Mouse (Mus musculus) gastrocnemius, postnatal 36 days (tissue): Measurements from ENCODE around the gene Bbip1. TPM values are rescaled to one million over a fixed set of nuclear protein-coding genes. Genes with fewer than 3 reads are reported as not detected.
"Not testable (repeated sequence)": the region's sequence is repeated elsewhere in the genome, so short reads cannot be mapped to it uniquely, and the experiment has no call there.

Source experiments
- DNase-seq, 2 experiments: peaks; one replicate each; pipeline ENCODE4 v3.0.0; 2022
- intact Hi-C: fragments of 180-260 bp; cut with DNase I; formaldehyde crosslinking; loops from one replicate; pipeline ENCODE4 v1.15.1; 2025
- long read RNA-seq, 2 experiments: library from polyadenylated mRNA; stranded (forward); transcript quantifications; one replicate each; pipeline ENCODE4 v2.0.0; 2021
- total RNA-seq, 2 experiments: library from RNA; stranded (reverse); gene quantifications; 2 replicates each; pipeline ENCODE4 v1.2.3; 2021

The Bbip1 gene
- total RNA-seq = 10 to 100 TPM; 31.2 to 32.1 TPM
- long read RNA-seq, experiment 1, transcript Bbip1-206 (4 exons, 662 nt) = major isoform, 36 of 77 reads
- long read RNA-seq, experiment 1, partial matches to known transcripts = 33 of 77 reads
- long read RNA-seq, experiment 1, other reads (novel, unspliced or antisense) = 3 of 77 reads
- long read RNA-seq, experiment 2, transcript Bbip1-206 (4 exons, 662 nt) = major isoform, 51 of 101 reads
- long read RNA-seq, experiment 2, partial matches to known transcripts = 38 of 101 reads
- long read RNA-seq, experiment 2, other reads (novel, unspliced or antisense) = 8 of 101 reads

DNA sequence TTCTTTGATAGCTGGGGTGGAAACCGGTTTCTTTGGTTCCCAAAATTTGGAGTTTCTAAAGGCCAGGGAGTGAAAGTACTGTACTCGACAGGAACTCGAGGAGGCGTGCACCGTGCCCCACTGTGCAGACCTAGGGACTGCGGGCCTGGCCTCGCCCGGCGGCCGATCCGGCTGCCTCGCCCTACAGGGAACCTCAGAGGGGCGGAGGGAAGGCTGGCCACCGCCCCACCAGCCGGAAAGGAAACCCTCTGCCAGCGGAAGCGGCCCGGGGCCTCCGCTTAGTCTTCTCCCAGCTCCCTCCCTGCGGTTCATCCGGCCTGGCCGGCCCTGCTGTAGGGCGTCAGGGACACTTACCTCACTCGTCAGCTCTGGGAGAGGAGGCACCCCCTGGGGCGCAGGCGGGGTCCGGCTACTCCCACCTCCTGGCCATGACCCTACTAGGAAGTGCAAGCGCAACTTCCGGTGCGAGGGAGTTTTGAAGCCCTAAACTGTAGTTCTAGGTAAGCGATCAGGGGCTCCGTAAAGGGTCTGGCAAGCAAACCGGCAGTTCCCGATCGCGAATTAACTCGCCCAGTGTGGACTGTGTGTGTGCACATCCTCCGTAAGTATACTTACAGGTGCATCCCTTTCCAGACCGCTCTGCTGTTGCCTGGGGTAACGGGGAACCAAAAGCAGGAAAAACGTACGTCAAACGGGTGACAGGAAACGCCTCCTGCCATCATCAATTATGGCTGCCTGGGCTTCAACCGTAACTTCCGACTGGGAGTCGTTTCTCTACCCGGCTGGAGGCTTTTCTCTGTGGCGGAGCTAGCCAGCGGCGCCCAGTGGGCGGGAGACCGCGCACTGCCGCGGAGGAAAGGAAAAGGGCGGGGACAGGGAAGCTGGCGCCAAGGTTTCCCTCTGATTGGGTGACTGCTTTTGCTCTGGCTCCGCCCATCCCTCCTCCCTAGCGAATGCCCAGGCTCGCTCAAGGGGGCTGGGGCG is at the start of gene Bbip1, which contains the start of gene Shoc2:
Gene Bbip1, minus strand, starts transcription at position 826 of the 984 bp plus-strand sequence.
Gene Shoc2, plus strand, starts transcription at position 505 of the 984 bp plus-strand sequence.
- peak; percentile 96 to 99 for DNase-seq
- intact Hi-C loops = no loop called here

DNA sequence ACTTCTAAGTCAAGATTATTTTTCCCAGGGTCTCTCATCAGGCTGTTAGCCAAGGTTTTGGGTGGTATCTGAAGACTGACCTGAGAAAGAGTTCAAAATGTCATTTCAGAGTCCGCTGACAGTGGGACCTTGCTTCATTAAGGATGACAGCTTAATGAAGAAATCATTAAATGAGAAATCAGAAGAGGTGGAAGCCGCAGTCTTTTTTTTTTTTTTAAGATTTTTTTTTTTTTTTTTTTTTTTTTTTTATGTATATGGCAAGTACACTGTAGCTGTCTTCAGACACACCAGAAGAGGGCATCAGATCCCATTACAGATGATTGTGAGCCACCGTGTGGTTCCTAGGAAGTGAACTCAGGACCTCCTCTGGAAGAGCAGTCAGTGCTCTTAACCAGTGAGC is 49.4 kb upstream of the Bbip1 start:
- DNase-seq = no peak
- intact Hi-C loops = no loop called here

DNA sequence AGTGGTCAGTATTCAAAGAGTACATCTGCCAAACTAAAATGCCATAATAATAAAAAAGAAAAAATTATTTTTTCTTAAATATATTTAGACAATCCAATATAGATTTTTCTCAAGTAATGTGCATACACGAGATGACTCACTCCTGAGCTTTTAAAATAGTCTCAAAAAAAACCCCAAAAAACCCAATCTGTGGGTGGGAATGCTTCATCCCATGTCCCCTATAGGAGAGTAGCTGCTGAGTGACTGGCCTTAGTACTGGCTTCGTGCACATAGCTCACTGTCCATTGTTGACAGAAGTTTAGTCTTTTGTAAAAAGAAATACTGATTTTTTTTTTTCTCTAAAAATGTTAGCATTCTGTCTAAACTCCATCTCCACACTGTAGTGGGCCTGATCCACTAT is 46.1 kb upstream of the Bbip1 start:
- intact Hi-C loops = no loop called here
- no peak for DNase-seq

DNA sequence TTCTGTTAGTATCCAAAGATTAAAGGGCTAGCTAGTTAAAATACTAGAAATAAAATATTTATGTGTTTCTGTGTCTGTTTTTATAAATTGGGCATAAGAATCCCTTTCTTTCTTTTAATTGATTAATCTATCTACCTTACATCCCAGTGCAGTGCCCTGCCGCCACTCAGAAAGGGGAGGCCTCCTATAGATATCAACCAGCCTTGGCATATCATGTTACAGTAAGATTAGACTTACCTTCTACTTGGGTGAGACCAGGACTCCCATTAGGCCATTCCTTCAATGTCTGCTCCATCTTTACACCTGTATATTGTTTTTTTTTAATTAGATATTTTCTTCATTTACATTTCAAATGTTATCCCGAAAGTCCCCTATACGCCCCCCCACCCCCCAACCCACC is 40.2 kb upstream of the Bbip1 start:
- intact Hi-C loops = no loop called here

DNA sequence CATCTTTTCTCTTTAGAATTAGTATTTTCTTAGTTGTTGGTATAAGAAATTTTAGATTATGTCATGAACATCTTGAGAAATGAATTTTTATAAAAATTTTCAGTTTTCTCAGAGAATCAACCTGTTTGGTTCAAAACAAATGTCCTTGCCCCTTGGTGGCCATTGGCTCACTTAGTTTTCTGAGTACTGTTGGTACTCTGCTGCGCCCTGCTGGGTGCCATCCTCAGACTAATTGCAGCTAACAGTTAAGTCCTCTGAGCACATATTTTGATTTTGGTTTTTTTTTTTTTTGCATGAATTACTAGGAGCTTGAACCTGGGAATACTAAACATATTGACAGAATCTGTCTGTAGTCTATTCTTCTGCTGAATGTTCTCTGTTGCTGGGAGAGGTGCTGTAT is 38.9 kb upstream of the Bbip1 start:
- intact Hi-C loops = no loop called here
- DNase-seq = no peak

More for the DNA sequence above, 40.2 kb upstream of the Bbip1 start:
- no peak for DNase-seq

DNA sequence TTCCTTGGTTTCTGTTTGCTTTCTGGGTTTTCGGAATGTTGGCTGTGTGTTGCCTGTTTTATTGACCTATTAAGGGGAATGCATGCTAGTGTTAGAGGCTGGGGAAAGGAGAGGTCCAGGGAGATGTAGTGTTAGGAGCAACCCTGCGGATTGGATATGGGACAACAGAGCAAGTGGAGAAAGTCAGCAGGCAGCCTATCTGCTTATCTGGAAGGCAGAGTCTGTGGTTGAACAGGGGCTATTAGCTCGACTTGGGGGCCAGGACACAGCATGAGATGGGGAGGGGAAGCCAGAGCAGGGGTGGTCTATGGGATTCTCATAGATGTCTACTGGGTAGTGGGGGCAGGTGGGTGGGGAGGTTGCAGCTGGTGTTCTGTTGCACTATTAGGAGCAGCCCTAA is 37.6 kb upstream of the Bbip1 start:
- intact Hi-C loops = no loop called here
- DNase-seq = no peak

DNA sequence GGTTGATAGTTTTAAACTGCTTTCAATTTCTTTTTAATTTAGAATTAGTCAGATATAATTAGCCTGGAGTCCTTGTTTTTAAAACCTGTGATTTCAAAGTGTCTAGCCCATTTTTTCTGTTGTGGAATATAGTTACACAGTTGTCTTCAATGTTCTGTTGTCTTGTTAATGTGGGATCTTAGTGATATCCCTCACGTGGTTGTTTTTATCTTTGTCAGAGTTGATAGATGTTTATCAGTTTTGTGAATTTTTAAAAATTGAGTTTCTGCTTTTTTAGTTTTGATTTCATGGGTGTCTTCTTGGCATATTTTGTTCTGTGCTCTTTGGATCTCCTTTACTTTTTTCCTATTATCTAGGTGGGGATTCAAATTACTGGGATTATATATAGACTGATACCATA is 29.2 kb upstream of the Bbip1 start:
- intact Hi-C loops = no loop called here
- DNase-seq = no peak

DNA sequence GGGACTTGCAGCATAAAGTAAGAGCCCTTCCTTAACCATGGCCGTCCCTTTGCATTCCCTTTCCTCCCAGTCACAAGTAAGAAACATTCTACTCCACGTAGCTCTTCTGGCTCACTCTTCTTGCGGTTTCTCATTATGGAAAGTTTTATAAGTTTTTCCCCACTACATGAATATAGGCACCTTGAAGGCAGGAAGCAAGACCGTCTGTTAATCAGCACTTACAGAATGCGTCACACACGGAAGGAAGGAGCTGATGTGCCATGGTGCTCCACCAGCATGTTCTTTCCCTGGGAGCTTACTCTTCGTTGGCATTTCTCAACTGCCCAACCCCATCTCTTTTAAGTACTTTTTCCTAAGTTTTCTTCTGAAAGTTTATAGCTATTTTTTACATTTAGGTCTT is 27.5 kb upstream of the Bbip1 start:
- no peak for DNase-seq
- intact Hi-C loops = no loop called here

DNA sequence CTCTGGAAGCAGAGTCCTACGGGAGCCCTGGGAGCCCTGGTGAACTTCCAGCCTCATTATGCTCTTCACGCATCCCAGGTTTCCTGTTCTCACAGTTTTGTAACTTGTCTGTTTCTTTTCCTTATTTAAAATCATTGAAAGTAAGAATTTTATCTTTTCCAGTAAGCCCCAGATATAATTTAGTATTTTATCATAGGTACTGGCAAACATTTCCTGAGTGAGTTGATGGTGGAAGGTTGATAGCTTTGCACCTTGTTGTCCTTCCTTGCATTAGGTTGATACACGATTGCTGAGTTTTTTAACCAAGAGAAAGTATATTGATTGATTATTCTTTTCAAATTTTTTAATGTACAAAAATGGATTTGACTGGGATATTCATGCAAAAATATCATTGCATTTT is 24.8 kb upstream of the Bbip1 start:
- DNase-seq = no peak
- intact Hi-C loops = no loop called here

DNA sequence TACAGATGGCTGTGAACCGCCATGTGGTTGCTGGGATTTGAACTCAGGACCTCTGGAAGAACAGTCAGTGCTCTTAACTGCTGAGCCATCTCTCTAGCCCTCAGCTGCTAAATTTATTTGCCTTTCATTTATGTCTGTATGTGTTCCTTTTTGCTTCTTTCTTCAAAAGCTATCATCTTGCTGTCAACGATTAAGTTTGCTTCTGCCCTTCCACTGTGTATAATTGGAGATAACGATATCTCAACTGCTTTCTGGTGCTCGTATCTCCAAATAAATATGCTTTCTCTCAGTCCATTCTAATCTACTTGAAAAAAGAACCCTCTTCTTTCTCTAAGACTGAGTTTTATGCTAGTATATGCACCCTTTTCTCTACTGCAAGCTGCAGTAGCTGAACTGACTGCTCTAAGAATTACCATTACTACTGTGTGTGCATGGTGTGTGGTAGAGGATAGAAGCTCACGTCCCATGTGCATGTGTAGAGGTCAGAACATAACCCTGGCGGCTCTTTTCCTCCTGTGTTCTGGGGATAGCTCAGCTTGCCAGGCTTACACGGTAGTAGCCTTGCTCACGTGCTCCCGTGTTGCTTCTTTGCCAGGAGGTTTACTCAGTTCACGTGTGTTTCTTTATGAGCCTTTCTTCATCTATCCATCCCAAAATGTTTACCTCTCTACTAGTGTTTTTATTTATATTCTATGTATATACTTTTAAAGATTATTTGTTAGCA is 20.6 kb upstream of the Bbip1 start:
- no peak for DNase-seq
- intact Hi-C loops = no loop called here

DNA sequence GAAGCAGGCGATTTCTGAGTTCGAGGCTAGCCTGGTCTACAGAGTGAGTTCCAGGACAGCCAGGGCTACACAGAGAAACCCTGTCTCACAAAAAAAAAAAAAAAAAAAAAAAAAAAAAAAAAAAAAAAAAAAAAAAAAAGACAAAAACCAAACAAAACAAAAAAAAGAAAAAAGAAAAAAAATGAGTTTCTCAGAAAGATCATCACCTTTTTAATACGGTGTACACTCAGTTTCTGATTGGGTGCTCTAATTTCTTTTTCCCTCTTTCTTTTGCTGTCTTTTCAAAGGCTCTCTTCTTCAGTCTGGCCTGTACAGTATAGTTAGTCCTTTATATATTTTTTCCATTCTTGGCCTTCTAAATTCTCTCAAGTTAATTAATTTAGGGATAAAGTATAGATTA is 19.9 kb upstream of the Bbip1 start:
- DNase-seq, intact Hi-C loops: not testable (repeated sequence)

DNA sequence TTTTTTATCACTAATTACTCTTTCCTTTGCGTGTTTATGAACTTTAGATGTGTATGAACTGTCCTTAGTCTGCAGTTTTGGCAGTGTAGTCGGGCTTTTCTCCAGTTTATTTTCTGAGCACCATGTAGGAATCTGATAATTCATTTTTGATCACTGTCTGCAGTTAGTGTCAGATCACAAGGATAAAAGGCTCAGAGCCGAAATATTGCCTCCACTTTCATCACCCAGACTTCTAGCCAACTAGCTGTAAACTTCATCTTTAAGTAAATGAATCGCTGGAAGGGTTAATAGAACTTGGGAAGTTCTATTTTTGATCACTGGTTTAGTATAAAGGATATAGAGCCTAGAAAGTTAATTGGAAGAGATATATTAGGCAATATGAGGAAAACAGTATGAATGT is 18.1 kb upstream of the Bbip1 start:
- intact Hi-C loops = no loop called here
- no peak for DNase-seq

DNA sequence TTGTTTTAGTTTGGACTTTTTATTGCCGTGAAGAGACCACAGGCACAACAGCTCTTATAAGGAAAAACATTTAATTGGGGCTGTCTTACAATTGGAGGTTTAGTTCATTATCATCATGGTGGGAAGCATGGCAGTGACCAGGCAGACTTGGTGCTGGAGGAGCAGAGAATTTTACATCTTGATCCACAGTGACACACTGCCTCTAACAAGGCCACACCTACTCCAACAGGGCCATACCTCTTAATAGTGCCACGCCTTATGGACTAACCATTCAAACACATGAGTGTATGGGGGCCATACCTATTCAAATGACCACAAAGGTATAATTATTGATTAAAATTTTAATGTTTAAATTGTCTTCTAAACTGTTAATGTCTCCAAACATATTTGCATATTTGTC is 13.1 kb upstream of the Bbip1 start:
- intact Hi-C loops = no loop called here
- no peak for DNase-seq

DNA sequence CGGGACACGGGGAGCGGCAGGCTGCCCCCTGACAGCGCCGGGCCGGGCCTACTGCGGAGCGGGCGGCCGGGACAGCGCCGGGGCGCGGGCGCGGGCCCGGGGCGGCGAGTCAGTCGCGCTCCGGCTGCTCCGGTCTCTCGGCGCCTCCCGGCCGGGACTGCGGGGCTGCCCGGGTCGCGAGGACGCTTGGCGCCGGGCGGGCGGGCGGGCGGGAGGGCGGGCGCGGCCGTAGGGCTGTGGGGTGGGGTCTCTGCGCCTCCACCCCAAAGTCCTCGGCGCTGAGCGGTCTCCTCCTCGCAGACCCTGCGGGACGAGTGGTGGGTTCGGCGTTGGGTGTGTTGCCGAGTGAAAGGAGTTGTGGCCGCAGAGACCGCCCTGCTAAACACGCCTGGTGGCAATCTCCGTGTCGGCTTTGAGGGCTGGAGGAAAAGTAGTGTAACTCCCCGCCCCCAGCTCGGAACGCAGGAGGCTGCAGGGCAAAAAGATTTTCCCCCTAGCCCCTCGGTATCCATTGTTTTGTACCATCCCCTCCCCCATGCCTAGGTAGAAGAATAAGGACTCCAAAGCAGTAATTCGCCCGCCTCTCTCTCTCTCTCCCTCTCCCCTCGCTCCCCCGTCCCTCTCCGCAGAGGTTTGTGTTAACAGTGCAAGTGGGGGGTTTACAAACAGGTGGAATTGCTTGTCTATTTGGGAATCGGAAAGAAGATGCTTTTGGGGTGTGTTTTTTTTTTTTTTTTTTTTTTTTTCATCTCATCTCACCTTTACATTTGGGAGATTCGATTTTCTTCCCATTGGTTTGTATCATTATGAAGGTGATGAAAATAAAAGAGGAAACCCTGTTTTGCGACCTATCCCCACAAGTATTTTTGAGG is 980 bp upstream of the Bbip1 start:
- intact Hi-C loops = no loop called here
- DNase-seq = peak; percentile 13 to 37

DNA sequence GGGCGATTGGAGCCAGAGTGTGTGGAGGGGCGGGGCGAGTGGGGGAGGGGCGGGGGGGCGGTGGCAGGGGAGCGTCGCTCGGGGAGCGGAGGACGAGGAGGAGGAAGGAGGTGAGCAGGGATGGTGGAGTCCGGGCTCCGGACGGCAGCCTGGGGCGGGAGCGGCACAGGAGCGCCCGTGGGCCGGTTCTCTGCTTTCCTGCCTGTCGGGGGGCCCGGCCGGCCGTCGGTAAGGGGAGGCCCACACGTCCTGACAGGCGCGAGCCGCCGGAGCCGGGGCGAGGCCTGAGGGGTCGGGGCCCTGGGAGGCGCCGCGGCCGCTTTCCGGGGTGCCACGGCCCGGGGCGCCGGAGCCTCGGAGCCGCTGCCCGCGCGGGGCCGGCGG is 351 bp upstream of the Bbip1 start:
- intact Hi-C loops = no loop called here

DNA sequence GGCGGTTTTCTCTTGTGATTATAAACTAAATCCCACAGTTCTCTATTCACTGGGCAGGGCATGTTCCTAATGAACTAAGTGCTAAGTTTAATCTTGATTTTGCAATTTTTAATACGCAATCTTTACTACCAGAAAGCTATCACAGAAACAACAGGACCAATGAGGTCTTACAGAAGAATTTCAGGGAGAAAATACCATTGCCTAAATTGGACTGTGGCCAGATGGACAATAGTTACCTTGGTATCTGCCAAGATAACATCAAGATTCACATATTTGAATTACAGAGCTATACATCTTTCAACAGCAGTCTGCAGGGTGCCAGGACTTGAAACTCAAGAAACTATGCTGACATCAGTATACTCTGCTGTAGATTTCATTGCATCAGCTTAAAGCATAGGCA is 2.1 kb downstream of the Bbip1 start:
- no peak for DNase-seq
- intact Hi-C loops = no loop called here

More for the DNA sequence above, 351 bp upstream of the Bbip1 start:
- no peak for DNase-seq

DNA sequence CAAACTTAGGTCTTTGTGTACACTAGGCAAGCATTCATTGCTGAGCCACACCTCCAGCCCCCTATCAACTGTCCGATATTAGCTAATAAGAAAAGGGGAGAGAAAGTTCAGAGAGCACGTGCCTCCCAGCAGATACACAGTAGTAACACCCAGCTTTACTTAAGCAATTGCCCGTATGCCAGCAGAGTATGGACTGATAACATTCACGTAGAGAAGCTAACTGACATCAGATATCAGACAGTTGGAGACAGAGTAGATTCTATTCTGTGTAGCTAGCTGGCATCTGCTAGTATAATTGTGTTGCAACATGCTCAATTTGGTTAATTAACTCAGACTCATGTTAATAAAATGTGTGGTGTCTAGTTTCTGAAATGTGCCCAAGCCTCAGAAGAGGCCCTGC is 3.3 kb downstream of the Bbip1 start:
- intact Hi-C loops = no loop called here

DNA sequence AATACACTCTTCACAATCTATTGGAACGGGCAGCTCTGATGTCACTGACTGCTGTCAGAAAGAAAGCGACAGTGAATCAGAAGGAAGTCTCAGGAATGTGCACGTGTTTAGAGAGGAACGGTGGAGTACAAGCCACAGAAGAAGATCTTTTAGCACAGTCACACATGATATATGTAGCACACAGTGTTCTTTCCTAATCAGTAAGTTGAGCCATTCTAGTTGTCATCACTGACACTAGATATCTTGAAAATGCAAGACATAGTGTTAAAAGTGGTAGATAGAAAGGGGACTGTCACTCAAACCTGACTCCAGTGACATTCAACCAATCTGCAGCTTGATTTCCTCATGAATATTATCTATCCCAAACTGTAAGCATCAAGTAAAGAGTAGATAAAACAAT is 5.0 kb downstream of the Bbip1 start:
- no peak for DNase-seq
- intact Hi-C loops = no loop called here

More for the DNA sequence above, 3.3 kb downstream of the Bbip1 start:
- no peak for DNase-seq

DNA sequence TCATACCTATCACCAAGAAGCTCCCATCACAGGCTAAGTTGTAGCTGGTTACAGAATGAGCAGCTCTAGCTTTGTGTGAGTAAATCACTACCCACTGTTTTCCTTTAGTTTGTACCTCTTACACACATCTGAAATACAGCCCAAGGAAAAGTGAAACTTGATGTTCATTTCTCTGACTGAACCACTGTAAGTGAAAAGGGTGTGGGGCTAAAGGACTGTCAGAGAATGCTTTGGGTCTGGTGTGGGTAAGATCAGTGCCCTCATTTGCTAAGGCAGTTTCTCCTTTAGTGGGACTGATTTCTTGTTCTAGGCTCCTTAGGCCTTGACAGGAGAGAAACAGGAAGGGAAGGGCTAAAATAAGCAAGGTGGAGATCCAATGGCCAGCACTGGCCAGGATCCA is 10.4 kb downstream of the Bbip1 start:
- intact Hi-C loops = no loop called here
- DNase-seq = no peak

DNA sequence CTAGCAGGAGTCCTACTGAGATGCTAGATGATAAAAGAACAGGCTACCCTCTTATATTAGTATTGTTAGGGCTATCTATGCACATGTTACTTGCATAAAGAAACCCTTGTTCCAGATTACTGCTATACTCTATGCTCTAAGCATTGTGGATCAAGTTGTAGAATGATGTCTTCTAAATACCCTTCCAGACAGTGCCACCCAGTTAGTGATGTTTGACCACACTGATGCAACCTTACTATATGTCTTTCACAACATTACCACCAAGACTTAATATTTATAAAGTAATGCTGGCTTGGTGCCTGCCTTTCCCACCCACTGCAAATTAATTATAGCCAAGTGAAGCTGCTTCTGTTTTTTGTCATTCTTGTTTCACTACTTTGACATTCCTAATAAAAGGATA is 11.4 kb downstream of the Bbip1 start:
- intact Hi-C loops = no loop called here
- DNase-seq = no peak
